Mouse (Mus musculus) liver, postnatal 0 days (tissue): ENCODE measurements at regions not wholly inside any gene's neighbourhood (a gene's known extent, or its start where the extent isn't known, plus 50 kb on each side); places are given as distances from the start of the nearest gene placed in this dataset.

Experiments used
- CTCF ChIP-seq: sonication (generic); IDR thresholded peaks from 2 replicates; pipeline ENCODE4 v1.5.1; 2016; ENCODE audit warnings: antibody characterized with exemption, low read depth
- EP300 ChIP-seq: IDR thresholded peaks from 2 replicates; pipeline ENCODE4 v1.6.1; 2016; ENCODE audit warnings: antibody characterized with exemption, low read depth, mild to moderate bottlenecking

DNA sequence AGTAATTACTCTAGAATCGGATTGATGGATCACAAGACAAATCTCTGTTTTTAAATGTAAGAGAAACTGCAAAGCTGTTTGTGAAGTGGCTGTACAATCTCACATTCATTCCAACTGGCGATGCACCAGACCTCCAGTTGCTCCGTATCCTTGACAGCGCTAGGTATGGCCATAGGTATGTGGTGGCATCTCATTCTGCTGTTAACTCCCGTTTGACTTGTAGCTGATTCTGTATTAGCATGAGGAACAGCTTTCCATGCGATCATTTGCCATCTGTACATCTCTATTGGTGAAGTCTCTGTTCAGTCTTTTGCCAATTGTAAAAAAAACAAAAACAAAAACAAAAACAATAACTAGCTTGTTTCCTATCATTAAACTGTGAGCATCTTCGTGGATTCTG lies 182.0 kb downstream of the Enc1 start:
- no peak for TF ChIP-seq EP300
- TF ChIP-seq CTCF, result no peak
